Mouse (Mus musculus) embryo, embryonic 11 days (tissue): ENCODE data around the gene Cdyl2.

ENCODE experiments used
- DNase-seq: peaks from one replicate; pipeline ENCODE4 v3.0.0-alpha.2; 2015

The Cdyl2 gene

GRCm38 (mm10) chr8:116732684-116733647 lies at the start of gene Cdyl2:
Gene Cdyl2 (minus strand): TSS chr8:116732991.
- DNase-seq, result peak; percentile 86

- no peak for DNase-seq
Observed at GRCm38 (mm10) chr8:116780594-116780993, 47.8 kb upstream of the Cdyl2 start.

GRCm38 (mm10) chr8:116774220-116774619 lies 41.4 kb upstream of the Cdyl2 start:
- no peak for DNase-seq

GRCm38 (mm10) chr8:116772727-116773126 lies 39.9 kb upstream of the Cdyl2 start:
- peak; percentile 7 for DNase-seq

GRCm38 (mm10) chr8:116771797-116772343 lies 39.1 kb upstream of the Cdyl2 start:
- DNase-seq, result peak; percentile 21

GRCm38 (mm10) chr8:116770756-116771155 lies 38.0 kb upstream of the Cdyl2 start:
- peak; percentile 5 for DNase-seq

- DNase-seq, result no peak
Observed at GRCm38 (mm10) chr8:116756174-116756573, 23.4 kb upstream of the Cdyl2 start.

GRCm38 (mm10) chr8:116755557-116755956 lies 22.8 kb upstream of the Cdyl2 start:
- DNase-seq, result peak; percentile 52

GRCm38 (mm10) chr8:116740726-116741125 lies 7.9 kb upstream of the Cdyl2 start:
- DNase-seq, result no peak

- DNase-seq, result peak; percentile 24
Observed at GRCm38 (mm10) chr8:116735306-116735705, 2.5 kb upstream of the Cdyl2 start.

GRCm38 (mm10) chr8:116734176-116734575 lies 1.4 kb upstream of the Cdyl2 start:
- DNase-seq, result no peak

- no peak for DNase-seq
Observed at GRCm38 (mm10) chr8:116733648-116734014, 840 bp upstream of the Cdyl2 start.

- peak; percentile 57 for DNase-seq
Observed at GRCm38 (mm10) chr8:116731976-116732683, 661 bp downstream of the Cdyl2 start.

GRCm38 (mm10) chr8:116721451-116721850 lies 11.3 kb downstream of the Cdyl2 start:
- no peak for DNase-seq

- DNase-seq, result no peak
Observed at GRCm38 (mm10) chr8:116707496-116707895, 25.3 kb downstream of the Cdyl2 start.

GRCm38 (mm10) chr8:116702501-116702900 lies 30.3 kb downstream of the Cdyl2 start:
- DNase-seq, result no peak

- DNase-seq, result no peak
Observed at GRCm38 (mm10) chr8:116692931-116693330, 39.9 kb downstream of the Cdyl2 start.

GRCm38 (mm10) chr8:116689741-116690140 lies 43.0 kb downstream of the Cdyl2 start:
- DNase-seq, result no peak

GRCm38 (mm10) chr8:116676174-116676573 lies 56.6 kb downstream of the Cdyl2 start:
- no peak for DNase-seq

- no peak for DNase-seq
Observed at GRCm38 (mm10) chr8:116673966-116674805, 58.6 kb downstream of the Cdyl2 start.

GRCm38 (mm10) chr8:116673493-116673892 lies 59.3 kb downstream of the Cdyl2 start:
- no peak for DNase-seq

- no peak for DNase-seq
Observed at GRCm38 (mm10) chr8:116673052-116673451, 59.7 kb downstream of the Cdyl2 start.

GRCm38 (mm10) chr8:116671543-116671942 lies 61.2 kb downstream of the Cdyl2 start:
- peak; percentile 31 for DNase-seq
